Mouse (Mus musculus) mouse trophoblast stem cell (cell line): ENCODE data around the gene Gm5891.
"Not testable (repeated sequence)": the region's sequence is repeated elsewhere in the genome, so short reads cannot be mapped to it uniquely, and the experiment has no call there.

Source experiments
- in situ Hi-C, 2 experiments: fragments of 300-500 bp; cut with MseI, MboI; formaldehyde crosslinking; loops; 2 replicates in 1 of 2; 3 replicates in 1 of 2; pipeline ENCODE4 v1.15.1; 2025

Gm5891 gene

DNA sequence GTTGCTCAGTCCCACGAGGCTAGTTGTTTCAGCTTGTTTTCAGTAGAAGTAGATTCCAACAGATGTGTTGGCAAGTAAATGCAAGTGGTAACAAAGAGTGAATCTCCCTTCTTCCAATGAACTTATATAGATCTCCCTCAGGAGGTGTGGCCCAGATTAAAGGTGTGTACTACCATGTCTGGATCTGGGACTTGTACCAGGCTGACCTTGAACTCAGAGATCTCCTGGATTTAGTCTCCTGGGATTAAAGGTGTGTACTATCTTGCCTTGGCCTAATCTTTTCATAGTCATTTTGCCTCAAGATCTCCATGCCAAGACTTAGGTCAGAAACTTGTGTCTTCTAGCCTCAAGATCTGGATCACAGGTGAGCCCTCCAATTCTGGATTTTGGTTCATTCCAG, at the start of gene Gm5891:
Gene Gm5891 (minus strand): TSS at position 101 of the 400 bp plus-strand sequence.
- in situ Hi-C loops = not testable (repeated sequence)
